Mouse (Mus musculus): ENCODE results near the gene Tnfaip2. TPM values are rescaled to one million over a fixed set of nuclear protein-coding genes. Genes with fewer than 3 reads are reported as not detected.

The Tnfaip2 gene
- polyA plus RNA-seq, 1 experiment from 2014 or later: 1.9 TPM

DNA sequence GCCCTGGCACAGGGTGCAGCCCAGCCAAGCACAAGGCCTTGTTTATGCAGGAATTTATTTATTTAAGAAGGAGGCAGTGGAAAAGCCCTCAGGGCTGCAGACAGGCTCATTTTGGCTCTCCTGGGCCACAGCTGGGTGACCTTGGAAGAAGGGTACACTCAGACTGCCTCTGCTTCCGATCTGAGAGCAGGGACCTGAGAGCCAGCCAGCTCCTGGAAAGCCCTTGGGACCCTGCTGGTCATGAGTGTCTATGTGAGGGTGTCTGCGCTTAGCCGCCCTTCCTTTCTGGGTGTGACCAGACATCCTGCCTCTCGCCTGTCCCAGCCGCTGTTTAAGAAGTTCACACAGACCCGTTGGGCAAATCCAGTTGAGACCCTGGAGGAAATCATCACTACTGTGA lies 8.1 kb downstream of the Tnfaip2 start:
- H3K27me3 ChIP-seq: peaks cover 89% of the 10 kb centered on the region

DNA sequence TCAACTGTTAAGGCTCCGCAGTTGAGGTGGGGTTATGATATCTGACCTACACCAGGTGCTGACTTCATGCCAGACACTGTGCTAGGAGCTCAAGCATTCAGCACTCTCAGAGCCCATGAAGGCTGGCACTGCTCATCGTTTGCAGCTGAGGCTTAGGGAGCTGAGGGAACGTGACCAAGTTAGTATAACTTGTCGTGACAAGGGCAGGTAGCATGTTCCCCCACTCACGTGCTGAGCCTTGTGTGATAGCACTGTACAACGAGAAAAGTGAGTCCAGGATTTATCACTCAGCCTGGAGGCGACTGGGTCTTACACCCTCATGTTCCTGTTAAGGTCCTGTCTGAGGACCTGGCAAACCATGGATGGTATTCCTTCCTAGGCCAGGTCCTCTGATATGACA lies 9.3 kb downstream of the Tnfaip2 start:
- Histone ChIP-seq H3K4me1 (replicated peaks) (peaks cover 6% of the 10 kb centered on the region; the same call in 1 of the 2 replicates), H3K4me2 (no peak overlapping the region), H3K36me3 (no peaks in the 10 kb centered on the region), H3K27ac (replicated peaks) (no peak overlapping the region), H3K9me3 (no peaks in the 10 kb centered on the region), H3K4me3 (no peak overlapping the region), H3K9ac (no peak overlapping the region), H3K27me3 (peaks cover 88% of the 10 kb centered on the region)
- WGBS: 82% methylated on average over 7 of the region's 7 CpGs
- no peak for ATAC-seq (ENCODE audit: low read depth)

More for the DNA sequence above, 8.1 kb downstream of the Tnfaip2 start:
- Histone ChIP-seq H3K4me1 (replicated peaks) (peaks cover 16% of the 10 kb centered on the region), H3K27ac (replicated peaks) (no peak overlapping the region), H3K9me3 (no peaks in the 10 kb centered on the region), H3K36me3 (no peaks in the 10 kb centered on the region), H3K9ac (no peak overlapping the region), H3K4me2 (no peak overlapping the region), H3K4me3 (no peak overlapping the region)
- no peak for ATAC-seq (ENCODE audit: low read depth)
- WGBS: 48% methylated on average over 6 of the region's 6 CpGs

DNA sequence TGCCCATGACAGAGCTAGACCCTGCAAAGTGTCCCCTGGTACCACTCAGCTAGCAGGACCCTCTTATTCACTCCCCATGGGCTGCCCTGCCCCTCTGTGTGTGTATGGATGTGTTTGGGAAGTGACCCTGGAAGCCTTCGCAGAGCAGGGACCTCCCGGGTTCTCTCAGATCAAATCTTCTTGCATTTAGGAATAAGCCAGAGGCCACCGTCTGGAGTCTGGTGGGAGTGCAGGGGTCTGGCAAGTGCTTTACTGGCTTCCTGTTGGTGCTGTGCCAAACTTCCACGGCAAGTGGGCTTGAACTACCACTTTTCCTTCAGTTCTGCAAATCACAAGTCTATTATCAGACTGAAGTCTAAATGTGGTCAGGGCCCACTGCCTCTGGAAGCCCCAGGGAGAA lies 11.8 kb downstream of the Tnfaip2 start:
- Histone ChIP-seq H3K9me3 (no peaks in the 10 kb centered on the region), H3K4me1 (replicated peaks) (no peaks in the 10 kb centered on the region; the same call in 1 of the 2 replicates), H3K36me3 (no peaks in the 10 kb centered on the region), H3K4me2 (no peak overlapping the region), H3K9ac (no peak overlapping the region), H3K4me3 (no peak overlapping the region), H3K27ac (replicated peaks) (no peak overlapping the region), H3K27me3 (peaks cover 82% of the 10 kb centered on the region)
- no peak for ATAC-seq (ENCODE audit: low read depth)
- 42% methylated on average over 4 of the region's 4 CpGs for WGBS

DNA sequence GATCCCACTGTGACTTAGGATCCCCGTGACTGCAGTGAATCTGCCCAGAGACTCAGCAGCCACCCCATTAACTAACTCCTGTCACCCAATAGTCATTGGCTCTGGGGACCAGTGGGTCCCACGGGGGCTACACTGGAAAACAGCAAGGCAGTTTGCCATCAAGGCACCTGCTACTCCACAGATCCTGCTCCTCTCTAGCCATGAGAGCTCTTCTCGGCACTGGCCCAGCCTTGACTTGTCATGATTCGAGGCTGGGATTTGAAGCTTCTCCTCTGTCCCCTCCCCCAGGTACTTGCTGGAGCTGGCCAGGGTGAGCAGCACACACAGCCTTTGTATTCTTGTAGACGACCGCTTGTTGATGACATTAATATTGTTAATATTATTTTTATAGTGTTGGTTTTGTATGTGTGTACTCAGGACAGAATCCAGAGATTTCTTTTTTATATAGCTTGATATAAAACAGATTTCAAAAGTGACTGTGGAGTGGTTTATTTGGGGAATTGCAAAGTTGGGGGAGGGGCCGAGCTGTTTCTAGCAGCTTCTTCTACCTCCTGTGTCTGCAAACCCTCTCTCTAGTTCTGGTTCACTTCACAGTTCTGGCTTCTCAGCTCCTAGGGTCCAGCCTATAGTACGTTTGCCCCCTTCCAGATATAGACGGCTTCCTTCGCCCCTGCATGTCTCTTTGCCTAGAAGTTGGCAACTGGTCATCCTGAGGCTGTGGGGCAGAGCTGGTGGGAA lies 12.4 kb downstream of the Tnfaip2 start:
- no peak overlapping the region for H3K4me2 ChIP-seq
- 68% methylated on average over 10 of the region's 10 CpGs for WGBS
- no peaks in the 10 kb centered on the region for H3K9me3 ChIP-seq
- H3K36me3 ChIP-seq: no peaks in the 10 kb centered on the region
- H3K4me1 ChIP-seq (replicated peaks): no peaks in the 10 kb centered on the region
- H3K9ac ChIP-seq: no peak overlapping the region
- no peak for ATAC-seq (ENCODE audit: low read depth)
- H3K4me3 ChIP-seq: no peak overlapping the region
- no peak overlapping the region for H3K27ac ChIP-seq (replicated peaks)
- peaks cover 78% of the 10 kb centered on the region for H3K27me3 ChIP-seq

DNA sequence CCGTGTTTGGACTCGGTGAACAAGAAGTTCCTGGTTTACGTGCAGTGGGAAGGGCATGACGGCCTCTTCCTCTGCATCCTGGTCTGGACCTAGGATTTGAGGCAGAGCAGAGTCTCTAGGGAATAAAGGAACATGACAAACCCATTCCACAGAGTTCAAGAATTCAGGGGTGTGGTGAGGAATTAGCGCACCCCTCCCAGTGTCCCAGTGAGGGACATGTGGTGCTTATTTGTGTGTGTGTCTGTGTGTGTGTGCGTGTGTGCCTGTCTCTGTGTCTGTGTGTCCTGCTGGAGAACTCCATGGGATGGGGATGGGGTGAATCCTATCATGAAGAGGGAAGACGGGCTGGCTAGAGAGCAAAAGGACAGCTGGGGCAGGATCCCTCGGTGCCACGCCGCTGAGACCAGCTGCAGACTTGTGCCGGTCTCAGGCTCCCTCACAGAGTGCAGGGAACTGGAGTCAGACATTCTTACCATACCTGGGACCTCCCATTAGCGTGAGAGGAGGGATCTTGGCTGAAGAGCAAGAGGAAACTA lies 13.1 kb downstream of the Tnfaip2 start:
- Histone ChIP-seq H3K4me1 (replicated peaks) (no peaks in the 10 kb centered on the region), H3K27ac (replicated peaks) (no peak overlapping the region), H3K9ac (no peak overlapping the region), H3K9me3 (no peaks in the 10 kb centered on the region), H3K4me2 (no peak overlapping the region), H3K36me3 (no peaks in the 10 kb centered on the region), H3K4me3 (no peak overlapping the region), H3K27me3 (peaks cover 77% of the 10 kb centered on the region)
- 71% methylated on average over 12 of the region's 12 CpGs for WGBS
- no peak for ATAC-seq (ENCODE audit: low read depth)

DNA sequence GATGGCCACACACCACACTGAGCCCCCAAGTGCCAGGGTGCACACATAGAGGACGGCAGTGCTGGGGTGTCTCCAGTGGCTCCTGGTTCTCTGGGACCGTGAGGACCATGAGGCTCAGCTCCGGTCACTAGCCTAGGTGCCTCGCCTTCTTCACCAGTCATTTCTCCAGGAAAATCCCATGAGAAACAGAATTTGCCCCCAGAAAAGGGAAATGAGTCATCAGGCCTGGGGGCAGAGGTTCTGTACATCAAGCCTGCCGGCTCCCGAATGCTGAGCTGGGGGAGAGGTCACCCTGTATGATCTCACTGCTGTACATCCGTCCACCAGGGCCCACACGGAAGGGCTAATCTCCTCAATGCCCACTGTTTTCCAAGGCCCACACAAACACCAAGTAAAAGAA lies 13.6 kb downstream of the Tnfaip2 start:
- Histone ChIP-seq H3K36me3 (no peaks in the 10 kb centered on the region), H3K9me3 (no peaks in the 10 kb centered on the region), H3K9ac (no peak overlapping the region), H3K27ac (replicated peaks) (no peak overlapping the region), H3K4me2 (no peak overlapping the region), H3K27me3 (peaks cover 73% of the 10 kb centered on the region), H3K4me3 (no peak overlapping the region), H3K4me1 (replicated peaks) (no peaks in the 10 kb centered on the region)
- WGBS: 61% methylated on average over 8 of the region's 8 CpGs
- ATAC-seq (ENCODE audit: low read depth): no peak

DNA sequence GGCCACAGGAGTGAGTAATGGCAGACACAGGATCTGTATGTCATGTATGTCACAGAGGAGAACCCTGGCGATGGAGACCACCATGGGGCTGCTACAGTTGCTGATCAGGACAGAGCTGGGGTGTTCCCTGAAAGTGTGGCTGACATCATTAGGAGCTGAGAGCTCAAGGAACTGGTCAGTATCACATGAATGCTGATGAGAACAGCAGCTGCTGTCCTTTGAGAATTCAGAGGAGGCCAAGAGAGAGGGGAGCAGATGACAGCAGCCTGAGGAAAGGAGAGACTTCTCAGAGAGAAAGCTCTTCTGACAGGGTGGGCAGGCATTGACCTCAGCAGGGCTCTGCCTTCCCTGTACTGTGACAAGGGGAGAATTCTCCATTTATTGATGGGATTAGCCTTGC lies 15.5 kb downstream of the Tnfaip2 start:
- 75% methylated on average over 1 of the region's 1 CpGs for WGBS
- no peak overlapping the region for H3K4me2 ChIP-seq
- ATAC-seq (ENCODE audit: low read depth): no peak

DNA sequence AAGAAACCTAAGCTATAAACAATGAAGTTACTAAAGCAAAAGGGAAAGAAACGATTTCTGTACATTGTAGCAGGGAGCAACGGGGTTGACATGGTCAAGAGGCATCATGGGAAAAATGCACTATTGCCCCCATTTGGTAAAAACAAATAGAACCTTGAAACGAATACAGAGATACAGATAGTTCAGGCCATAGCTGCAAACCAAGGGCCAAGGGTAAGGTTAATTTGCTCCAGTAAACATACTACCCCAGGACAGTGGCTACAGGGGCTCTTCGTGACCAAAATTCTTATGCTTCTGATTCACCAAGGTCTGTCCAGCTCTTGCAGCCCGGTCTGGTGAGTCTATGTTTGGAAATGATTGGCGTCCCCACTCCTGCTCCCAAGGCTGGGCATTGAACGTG lies 21.3 kb downstream of the Tnfaip2 start:
- H3K27me3 ChIP-seq: peaks cover 13% of the 10 kb centered on the region
- H3K4me2 ChIP-seq: no peak overlapping the region
- WGBS: 85% methylated on average over 7 of the region's 7 CpGs
- no peaks in the 10 kb centered on the region for H3K36me3 ChIP-seq
- H3K27ac ChIP-seq (replicated peaks): no peak overlapping the region
- H3K4me3 ChIP-seq: no peak overlapping the region
- no peak for ATAC-seq (ENCODE audit: low read depth)
- H3K9ac ChIP-seq: no peak overlapping the region
- H3K4me1 ChIP-seq (replicated peaks): no peaks in the 10 kb centered on the region
- no peaks in the 10 kb centered on the region for H3K9me3 ChIP-seq

More for the DNA sequence above, 15.5 kb downstream of the Tnfaip2 start:
- Histone ChIP-seq H3K9ac (no peak overlapping the region), H3K36me3 (no peaks in the 10 kb centered on the region), H3K4me3 (no peak overlapping the region), H3K27ac (replicated peaks) (no peak overlapping the region), H3K27me3 (peaks cover 54% of the 10 kb centered on the region), H3K9me3 (no peaks in the 10 kb centered on the region), H3K4me1 (replicated peaks) (no peaks in the 10 kb centered on the region)

DNA sequence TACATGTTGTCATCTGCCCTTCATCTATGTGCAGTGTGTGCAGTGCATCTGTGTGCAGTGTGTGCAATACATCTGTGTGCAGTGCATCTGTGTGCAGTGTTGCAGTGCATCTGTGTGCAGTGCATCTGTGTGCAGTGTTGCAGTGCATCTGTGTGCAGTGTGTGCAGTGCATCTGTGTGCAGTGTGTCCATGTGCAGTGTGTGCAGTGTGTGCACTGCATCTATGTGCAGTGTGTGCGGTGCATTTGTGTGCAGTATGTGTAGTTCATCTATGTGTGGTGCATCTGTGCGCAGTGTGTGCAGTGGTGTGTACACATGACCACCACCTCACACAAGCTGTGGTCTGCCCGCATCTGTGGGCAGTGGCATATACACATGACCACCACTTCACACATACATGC lies 24.1 kb downstream of the Tnfaip2 start:
- Histone ChIP-seq H3K4me1 (replicated peaks) (no peaks in the 10 kb centered on the region), H3K36me3 (no peaks in the 10 kb centered on the region), H3K4me3 (no peak overlapping the region), H3K9me3 (no peaks in the 10 kb centered on the region), H3K4me2 (no peak overlapping the region), H3K9ac (no peak overlapping the region), H3K27ac (replicated peaks) (no peak overlapping the region), H3K27me3 (peaks cover 8% of the 10 kb centered on the region)
- ATAC-seq (ENCODE audit: low read depth): no peak
- 96% methylated on average over 3 of the region's 3 CpGs for WGBS

DNA sequence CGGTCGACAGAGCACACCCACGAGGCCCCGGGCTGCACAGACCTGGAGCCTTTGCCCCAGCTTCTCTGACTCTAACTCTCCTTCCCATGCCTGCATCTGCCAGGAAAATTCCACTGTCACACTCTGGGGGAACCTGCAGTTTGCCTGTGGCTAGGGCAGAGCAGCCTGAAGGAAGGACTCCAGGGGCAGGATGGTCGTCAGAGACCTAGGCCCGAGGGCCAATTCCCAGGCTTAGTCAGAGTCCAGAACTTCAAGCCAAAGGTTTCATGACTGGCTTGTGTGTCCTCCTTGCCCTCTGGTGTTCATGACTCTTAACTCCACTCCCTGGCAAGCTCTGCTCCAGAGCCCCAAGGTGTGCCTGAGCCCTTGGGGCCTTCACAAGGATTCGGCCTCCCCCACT lies 25.9 kb downstream of the Tnfaip2 start:
- 57% methylated on average over 7 of the region's 7 CpGs for WGBS
- Histone ChIP-seq H3K27ac (replicated peaks) (no peak overlapping the region), H3K9ac (no peak overlapping the region), H3K36me3 (no peaks in the 10 kb centered on the region), H3K9me3 (no peaks in the 10 kb centered on the region), H3K4me2 (no peak overlapping the region), H3K4me3 (no peak overlapping the region), H3K4me1 (replicated peaks) (peaks cover 6% of the 10 kb centered on the region; the same call in 1 of the 2 replicates), H3K27me3 (peaks cover 8% of the 10 kb centered on the region)
- ATAC-seq (ENCODE audit: low read depth): no peak

DNA sequence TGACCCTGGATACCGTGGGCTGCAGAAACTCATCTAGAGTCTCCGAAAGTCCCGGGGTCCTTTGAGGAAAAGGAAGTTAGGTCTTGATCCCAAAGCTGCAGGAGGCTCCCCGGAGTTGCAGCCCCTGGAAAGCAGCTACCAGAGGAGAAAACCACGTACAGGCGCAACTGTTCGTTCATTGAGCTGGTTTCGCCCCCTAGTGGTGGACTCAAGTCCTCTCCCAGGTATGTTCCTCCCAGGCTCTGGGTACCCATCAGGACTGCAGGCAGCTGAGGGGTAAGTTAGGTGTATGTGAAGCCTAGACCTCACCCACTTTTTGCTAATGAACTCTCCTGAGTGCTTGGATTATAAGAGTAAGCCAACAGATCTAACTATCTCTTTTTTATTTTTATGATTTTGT lies 27.2 kb downstream of the Tnfaip2 start:
- no peak overlapping the region for H3K27ac ChIP-seq (replicated peaks)
- no peaks in the 10 kb centered on the region for H3K9me3 ChIP-seq
- ATAC-seq (ENCODE audit: low read depth): no peak
- H3K4me1 ChIP-seq (replicated peaks): peaks cover 7% of the 10 kb centered on the region; the same call in 1 of the 2 replicates
- no peak overlapping the region for H3K4me3 ChIP-seq
- H3K36me3 ChIP-seq: no peaks in the 10 kb centered on the region
- 7% methylated on average over 8 of the region's 8 CpGs for WGBS
- no peak overlapping the region for H3K4me2 ChIP-seq
- H3K9ac ChIP-seq: no peak overlapping the region
- peaks cover 8% of the 10 kb centered on the region for H3K27me3 ChIP-seq

DNA sequence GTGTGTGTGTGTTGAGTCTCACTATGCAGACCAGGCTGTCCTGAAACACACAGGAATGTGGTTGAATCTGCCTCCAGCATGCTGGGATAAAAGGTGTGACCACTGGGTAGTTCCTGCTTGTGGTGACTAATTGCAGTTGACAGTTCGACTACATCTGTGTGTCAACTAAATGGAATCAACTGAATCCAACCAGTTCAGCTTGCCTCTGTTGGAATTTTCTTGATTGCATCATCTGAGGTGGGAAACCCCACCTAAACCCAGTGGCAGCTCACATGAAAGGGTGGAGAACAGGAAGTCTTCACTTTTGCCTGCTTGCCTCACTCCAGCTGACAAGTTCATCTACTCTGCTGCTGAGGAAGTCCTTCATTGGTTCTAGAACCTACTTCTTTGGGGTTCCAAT lies 28.9 kb downstream of the Tnfaip2 start:
- no peak overlapping the region for H3K27ac ChIP-seq (replicated peaks)
- WGBS: 76% methylated on average over 1 of the region's 1 CpGs
- H3K36me3 ChIP-seq: no peaks in the 10 kb centered on the region

DNA sequence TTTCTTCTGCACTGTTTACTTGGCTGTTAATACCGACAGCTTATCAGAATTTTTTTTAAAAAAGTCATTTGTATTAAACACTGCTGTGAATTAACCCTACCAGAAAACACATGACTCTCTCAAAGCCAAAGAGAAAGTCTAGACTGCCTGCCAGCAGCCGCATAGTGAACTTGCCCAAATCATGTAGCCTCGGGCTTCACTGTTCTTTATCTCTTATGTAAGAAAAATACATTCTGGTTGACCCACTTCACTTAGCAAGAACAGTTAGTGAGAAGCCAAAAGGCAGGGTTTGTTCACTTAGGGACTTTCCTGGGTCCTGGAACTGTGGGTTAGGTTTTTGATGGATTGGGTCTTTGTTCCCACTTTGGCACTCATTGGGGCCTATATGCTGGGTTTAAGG lies 29.5 kb downstream of the Tnfaip2 start:
- H3K4me3 ChIP-seq: no peak overlapping the region

More for the DNA sequence above, 28.9 kb downstream of the Tnfaip2 start:
- Histone ChIP-seq H3K4me1 (replicated peaks) (peaks cover 13% of the 10 kb centered on the region; the same call in 1 of the 2 replicates), H3K4me2 (no peak overlapping the region), H3K4me3 (no peak overlapping the region), H3K27me3 (peaks cover 8% of the 10 kb centered on the region), H3K9me3 (no peaks in the 10 kb centered on the region), H3K9ac (no peak overlapping the region)
- ATAC-seq (ENCODE audit: low read depth): no peak

More for the DNA sequence above, 29.5 kb downstream of the Tnfaip2 start:
- Histone ChIP-seq H3K27me3 (peaks cover 8% of the 10 kb centered on the region), H3K9me3 (no peaks in the 10 kb centered on the region), H3K27ac (replicated peaks) (no peak overlapping the region), H3K9ac (no peak overlapping the region), H3K4me2 (no peak overlapping the region), H3K36me3 (no peaks in the 10 kb centered on the region), H3K4me1 (replicated peaks) (peaks cover 13% of the 10 kb centered on the region; the same call in 1 of the 2 replicates)
- 85% methylated on average over 3 of the region's 3 CpGs for WGBS
- no peak for ATAC-seq (ENCODE audit: low read depth)

Measured in neural tube, embryonic 13.5 days (tissue).